Mouse (Mus musculus) liver, adult 2 months (tissue): ENCODE measurements around the gene Urod. TPM values are rescaled to one million over a fixed set of nuclear protein-coding genes. Genes with fewer than 3 reads are reported as not detected.
A peak's percentile ranks its signal among the peaks of the same experiment; 100 is the strongest.

Source experiments
- DNase-seq: peaks from one replicate; pipeline ENCODE4 v3.0.0-alpha.2; 2011; ENCODE audit warnings: low read depth, low spot score; ENCODE audit errors: extremely low read depth
- H3K27ac ChIP-seq: fragments of 200-500 bp; replicated peaks from 2 replicates; pipeline ENCODE4 v1.5.1; 2012; ENCODE audit warnings: low read depth, mild to moderate bottlenecking, control low read depth, inconsistent platforms, low read length; ENCODE audit not compliant: insufficient read depth
- H3K27me3 ChIP-seq: fragments of 200-500 bp; 2 replicates; pipeline ENCODE4 v1.6.1; 2012; ENCODE audit warnings: mild to moderate bottlenecking, moderate library complexity, low read length, inconsistent platforms; ENCODE audit not compliant: control insufficient read depth, insufficient read depth
- H3K36me3 ChIP-seq: fragments of 200-500 bp; 2 replicates; pipeline ENCODE4 v1.6.1; 2012; ENCODE audit warnings: low read length, inconsistent platforms; ENCODE audit not compliant: control insufficient read depth, insufficient read depth
- H3K4me1 ChIP-seq: fragments of 200-500 bp; 2 replicates; pipeline ENCODE4 v1.6.1; 2011; ENCODE audit warnings: low read length; ENCODE audit not compliant: control insufficient read depth, insufficient read depth
- H3K4me3 ChIP-seq: fragments of 200-500 bp; 2 replicates; pipeline ENCODE4 v1.5.1; 2011; ENCODE audit warnings: low read depth, mild to moderate bottlenecking, control low read depth, low read length, moderate library complexity; ENCODE audit not compliant: insufficient read depth
- H3K79me2 ChIP-seq: fragments of 200-500 bp; 2 replicates; pipeline ENCODE4 v1.6.1; 2012; ENCODE audit warnings: inconsistent platforms, mild to moderate bottlenecking, low read length, moderate library complexity; ENCODE audit not compliant: control insufficient read depth, insufficient read depth
- H3K9ac ChIP-seq: fragments of 200-500 bp; 2 replicates; pipeline ENCODE4 v1.6.1; 2012; ENCODE audit warnings: low read depth, mild to moderate bottlenecking, control low read depth, inconsistent platforms, low read length
- CTCF ChIP-seq: fragments of 200-500 bp; IDR thresholded peaks from 2 replicates; pipeline ENCODE4 v1.5.1; 2011; ENCODE audit warnings: low read depth, low read length, control low read depth
- POLR2A ChIP-seq: fragments of 200-500 bp; IDR thresholded peaks from 2 replicates; pipeline ENCODE4 v1.6.1; 2011; ENCODE audit warnings: low read length, control low read depth; ENCODE audit not compliant: insufficient read depth; ENCODE audit errors: extremely low read depth
- WGBS: fragments of 180-500 bp; shearing (Covaris S2); methylation state at CpG from one replicate; pipeline ENCODE4 v1.1.7; 2018; 5-methylcytosine and 5-hydroxymethylcytosine counted together
- polyA plus RNA-seq: library from polyadenylated mRNA; depleted of rRNA; stranded (reverse); fragments of >200 nt; gene quantifications from 2 replicates; pipeline ENCODE4 v1.2.3, GENCODE M21; 2012
- total RNA-seq: library from RNA; depleted of rRNA; stranded (reverse); fragments of >200 nt; gene quantifications from 2 replicates; pipeline ENCODE4 v1.2.3, GENCODE M21; 2014

The Urod gene
- total and polyA plus RNA-seq, 2 experiments = 97.6 to 104 TPM

DNA sequence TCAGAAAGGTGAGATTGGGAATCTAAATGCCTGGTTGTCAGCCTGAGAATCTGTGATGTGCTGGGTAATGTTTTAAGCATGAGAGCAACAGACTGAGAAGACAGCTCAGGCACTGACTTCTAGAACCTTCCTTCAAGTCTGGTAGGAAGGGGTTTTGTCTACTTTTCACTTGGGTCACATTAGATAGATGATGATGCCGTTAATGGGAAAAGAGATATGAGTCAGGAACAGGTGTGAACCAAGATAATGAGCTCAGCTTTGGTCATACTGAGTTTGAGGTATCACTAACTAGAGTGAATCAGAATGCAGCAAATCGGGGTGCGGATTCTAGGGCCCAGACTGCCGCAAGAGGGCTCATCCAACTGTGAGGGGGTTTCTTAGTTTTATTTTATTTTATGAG, 29.3 kb upstream of the Urod start:
- 0 out of 2 replicates have a peak, but pooled peaks cover 4% of the 10 kb centered on the region for H3K79me2 ChIP-seq
- 0 out of 2 replicates have a peak, but pooled peaks cover 3% of the 10 kb centered on the region for H3K4me1 ChIP-seq
- H3K36me3 ChIP-seq = peaks cover 22% of the 10 kb centered on the region
- TF ChIP-seq CTCF (no peak), POLR2A (no peak)
- DNase-seq = no peak
- 97% methylated on average over 4 of the region's 4 CpGs for WGBS
- no peak overlapping the region for H3K4me3 ChIP-seq
- H3K9ac ChIP-seq = no peak overlapping the region
- H3K27me3 ChIP-seq = no peaks in the 10 kb centered on the region
- H3K27ac ChIP-seq = no peak overlapping the region

DNA sequence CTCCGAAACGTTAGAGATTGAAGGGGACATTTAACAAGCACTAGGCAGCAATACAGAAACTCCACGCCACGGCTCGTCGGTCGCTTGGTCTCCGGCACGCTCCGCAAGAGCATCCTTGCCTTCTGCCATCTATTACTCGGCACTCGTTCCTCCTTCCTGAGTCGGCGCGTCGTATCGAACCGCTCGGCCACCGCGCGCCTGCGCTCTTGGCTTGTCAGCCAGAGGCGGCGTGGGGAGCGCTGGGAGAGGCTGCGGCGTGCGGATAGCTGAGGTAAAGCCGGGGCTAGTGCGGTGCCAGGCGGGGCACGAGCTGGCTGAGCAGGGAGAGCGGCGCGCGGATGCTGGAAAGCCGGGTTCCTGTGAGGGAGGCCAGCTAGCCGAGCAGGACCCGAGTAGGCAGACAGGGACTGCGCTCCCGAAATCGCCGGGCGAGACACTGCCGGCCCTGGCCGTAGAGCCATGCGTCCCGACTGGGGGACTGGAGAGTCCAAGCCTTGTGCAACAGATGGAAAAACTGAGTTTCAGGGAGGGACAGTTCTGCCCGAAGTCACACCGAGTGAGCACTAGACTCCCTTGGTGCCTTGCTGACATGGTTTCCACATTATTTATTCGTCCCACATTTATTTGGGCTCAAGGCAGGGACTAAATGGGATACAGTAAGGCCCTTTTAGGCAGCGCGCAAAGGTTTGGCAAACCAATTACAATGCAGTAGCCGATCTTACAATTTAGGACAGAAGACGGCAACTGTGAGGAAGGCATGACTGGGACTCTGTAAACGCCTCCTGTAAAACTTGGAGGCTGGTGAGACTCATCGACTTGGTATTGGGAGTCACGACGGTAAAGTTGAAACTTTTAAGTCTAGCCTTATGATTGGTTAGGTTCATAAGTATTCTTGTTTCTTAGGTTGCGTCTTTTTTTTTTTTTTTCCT, 25.3 kb upstream of the Urod start, which contains the start of gene Eif2b3:
Eif2b3 (plus strand) TSS at position 197 of the 929 bp plus-strand sequence.
- Histone ChIP-seq H3K27ac (peak within 1 kb of the TSS; percentile 58), H3K9ac (peak within 1 kb of the TSS; percentile 92), H3K4me3 (peak within 1 kb of the TSS; percentile 94), H3K79me2 (0 out of 2 replicates have a peak, but pooled peaks cover 4% of the 10 kb centered on the region), H3K27me3 (no peaks in the 10 kb centered on the region), H3K36me3 (peaks cover 12% of the 10 kb centered on the region; the same call in 1 of the 2 replicates), H3K4me1 (0 out of 2 replicates have a peak, but pooled peaks cover 3% of the 10 kb centered on the region)
- WGBS = under 1% methylated on average over 61 of the region's 61 CpGs
- TF ChIP-seq CTCF (0 out of 2 replicates have a peak, but pooled peaks have one; percentile 5), POLR2A (peak; percentile 65; the same call in 1 of the 2 replicates)
- peak; percentile 81 for DNase-seq

DNA sequence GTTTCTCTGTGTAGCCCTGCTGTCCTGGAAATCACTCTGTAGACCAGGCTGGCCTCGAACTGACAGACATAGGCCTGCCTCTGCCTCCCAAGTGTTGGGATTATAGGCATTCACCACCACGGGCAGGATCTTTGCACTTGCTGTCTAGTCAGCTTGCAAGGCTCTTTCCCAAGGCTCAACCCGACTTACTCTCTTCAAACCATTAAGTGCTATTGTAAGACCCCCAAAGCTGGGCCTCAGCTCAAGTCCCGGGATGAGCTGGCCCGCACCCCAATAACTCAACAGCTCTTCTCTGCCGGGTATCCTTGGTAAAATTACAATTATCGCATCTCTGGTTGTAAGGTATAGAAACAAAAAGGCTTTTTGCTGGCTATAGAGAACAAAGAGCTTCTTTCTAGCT, 24.1 kb upstream of the Urod start:
- no peak overlapping the region for H3K4me3 ChIP-seq
- no peaks in the 10 kb centered on the region for H3K27me3 ChIP-seq
- TF ChIP-seq CTCF (no peak), POLR2A (no peak)
- H3K4me1 ChIP-seq = 0 out of 2 replicates have a peak, but pooled peaks cover 3% of the 10 kb centered on the region
- no peak overlapping the region for H3K27ac ChIP-seq
- no peak overlapping the region for H3K9ac ChIP-seq
- DNase-seq = no peak
- 89% methylated on average over 7 of the region's 7 CpGs for WGBS
- H3K79me2 ChIP-seq = 0 out of 2 replicates have a peak, but pooled peaks cover 4% of the 10 kb centered on the region
- peaks cover 8% of the 10 kb centered on the region; the same call in 1 of the 2 replicates for H3K36me3 ChIP-seq

- Histone ChIP-seq H3K27ac (no peak overlapping the region), H3K4me1 (0 out of 2 replicates have a peak, but pooled peaks cover 3% of the 10 kb centered on the region), H3K79me2 (0 out of 2 replicates have a peak, but pooled peaks cover 4% of the 10 kb centered on the region), H3K4me3 (no peak overlapping the region), H3K9ac (no peak overlapping the region), H3K36me3 (peaks cover 3% of the 10 kb centered on the region; the same call in 1 of the 2 replicates), H3K27me3 (no peaks in the 10 kb centered on the region)
- DNase-seq = no peak
- TF ChIP-seq POLR2A = no peak
- no peak for TF ChIP-seq CTCF
- WGBS = 86% methylated on average over 2 of the region's 2 CpGs
Observed at GRCm38 (mm10) chr4:117017738-117018137, 23.5 kb upstream of the Urod start.

GRCm38 (mm10) chr4:117014901-117015415, 20.7 kb upstream of the Urod start:
- H3K36me3 ChIP-seq = no peaks in the 10 kb centered on the region
- TF ChIP-seq CTCF = no peak
- TF ChIP-seq POLR2A = no peak
- H3K4me3 ChIP-seq = no peak overlapping the region
- H3K27me3 ChIP-seq = no peaks in the 10 kb centered on the region
- no peak overlapping the region for H3K27ac ChIP-seq
- WGBS = 62% methylated on average over 4 of the region's 4 CpGs
- no peak overlapping the region for H3K9ac ChIP-seq
- no peaks in the 10 kb centered on the region for H3K79me2 ChIP-seq
- DNase-seq = no peak
- H3K4me1 ChIP-seq = 0 out of 2 replicates have a peak, but pooled peaks cover 2% of the 10 kb centered on the region
